Mouse (Mus musculus): ENCODE data around the gene Sox21.

Gene Sox21

GRCm38 (mm10) chr14:118236886-118237289, at the start of gene Sox21:
Gene Sox21, minus strand, starts transcription at chr14:118237030.
- no peak for DNase-seq

DNA sequence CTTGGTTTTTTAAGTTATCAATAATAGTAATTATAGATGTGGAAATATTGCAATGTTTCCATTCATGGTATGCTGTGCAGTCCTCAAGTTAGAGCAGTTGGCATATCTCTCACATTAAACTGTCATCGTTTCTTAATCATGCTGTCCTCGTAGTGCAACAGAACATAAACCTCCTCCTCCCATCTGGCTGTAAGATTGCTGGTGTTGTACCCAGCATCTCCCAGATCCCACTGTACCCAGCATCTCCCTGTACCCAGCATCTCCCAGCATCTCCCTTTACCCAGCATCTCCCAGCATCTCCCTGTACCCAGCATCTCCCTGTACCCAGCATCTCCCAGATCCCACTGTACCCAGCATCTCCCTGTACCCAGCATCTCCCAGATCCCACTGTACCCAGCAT, 49.3 kb upstream of the Sox21 start:
- DNase-seq, result no peak

- DNase-seq, result peak; percentile 73
Measured at GRCm38 (mm10) chr14:118282917-118283316, 46.1 kb upstream of the Sox21 start.

- no peak for DNase-seq
Measured at GRCm38 (mm10) chr14:118282272-118282671, 45.4 kb upstream of the Sox21 start.

DNA sequence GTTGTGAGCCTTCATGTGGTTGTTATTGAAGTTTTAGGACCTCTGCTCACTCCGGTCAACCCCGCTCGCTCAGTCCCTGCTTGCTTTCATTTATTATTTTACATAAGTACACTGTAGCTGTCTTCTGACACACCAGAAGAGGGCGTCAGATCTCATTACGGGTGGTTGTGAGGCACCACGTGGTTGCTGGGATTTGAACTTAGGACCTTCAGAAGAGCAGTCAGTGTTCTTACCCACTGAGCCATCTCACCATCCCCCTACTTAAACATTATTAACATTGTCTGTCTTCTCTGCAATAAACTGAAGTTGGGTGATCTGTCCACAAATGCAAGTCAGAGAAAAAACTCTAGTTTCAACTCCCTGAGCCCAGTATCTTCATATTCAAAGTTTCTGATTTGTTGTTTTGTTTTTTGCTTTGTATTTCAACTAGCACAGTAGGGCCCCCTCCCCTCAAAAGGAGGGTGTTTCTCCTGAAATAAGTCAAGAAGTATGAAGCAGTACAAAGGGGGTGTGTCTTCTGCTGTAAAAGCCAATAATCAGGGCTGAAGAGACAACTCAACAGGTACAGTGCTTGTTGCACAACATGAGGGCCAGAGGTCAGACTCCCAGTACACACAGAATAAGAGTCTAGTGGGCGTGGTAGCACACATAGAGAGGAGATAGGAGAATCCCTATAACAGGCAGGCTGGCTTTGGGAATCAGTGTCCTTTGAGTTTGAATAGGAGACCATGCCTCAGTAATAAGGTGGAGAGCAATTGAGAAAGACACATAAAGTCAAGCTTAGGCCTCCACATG, 41.1 kb upstream of the Sox21 start:
- DNase-seq, result no peak

DNA sequence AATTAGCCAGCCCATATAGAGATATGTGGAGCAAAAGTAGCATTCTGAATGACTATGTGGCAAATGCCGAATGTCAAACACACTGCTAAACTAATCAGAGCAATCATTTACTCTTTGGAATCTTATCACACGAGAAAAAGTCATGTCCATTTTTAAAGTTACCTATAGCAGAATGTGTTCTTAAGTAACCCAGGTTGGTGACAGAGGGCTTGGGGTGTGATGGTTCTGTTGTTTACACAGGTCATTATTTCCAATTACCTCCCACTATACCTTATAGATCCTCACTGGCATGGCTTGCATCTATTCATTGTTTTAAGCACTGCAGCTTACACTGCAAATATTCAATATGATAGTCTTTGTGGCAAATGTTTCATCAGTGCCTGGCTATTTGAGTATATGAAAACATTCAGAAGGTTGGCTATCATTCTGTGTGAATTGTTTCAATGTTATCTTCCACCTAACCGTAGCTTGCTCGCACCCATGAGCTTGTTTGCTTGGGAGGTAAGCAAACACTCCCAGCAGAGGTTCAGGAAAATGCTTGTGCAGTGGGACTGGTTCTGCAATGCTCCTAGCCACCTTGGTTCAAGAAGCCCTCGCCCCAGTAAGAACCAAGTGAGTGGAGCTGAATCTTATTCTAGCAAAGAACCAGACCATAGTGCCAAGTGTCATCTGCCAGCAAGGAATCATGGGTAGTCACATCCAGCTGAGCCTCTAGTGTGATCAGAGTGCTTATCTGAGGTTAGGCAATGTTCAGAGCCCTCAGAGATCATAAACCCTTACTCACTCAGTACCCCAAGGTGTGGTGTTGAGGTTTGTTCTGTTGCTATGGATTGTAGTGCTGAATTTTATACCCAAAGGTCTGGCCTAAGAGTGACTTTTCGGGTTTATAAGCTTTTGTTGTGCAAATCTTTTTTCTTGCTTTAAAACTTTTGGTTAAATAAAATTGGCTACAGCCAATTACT, 36.0 kb upstream of the Sox21 start:
- DNase-seq, result no peak

DNA sequence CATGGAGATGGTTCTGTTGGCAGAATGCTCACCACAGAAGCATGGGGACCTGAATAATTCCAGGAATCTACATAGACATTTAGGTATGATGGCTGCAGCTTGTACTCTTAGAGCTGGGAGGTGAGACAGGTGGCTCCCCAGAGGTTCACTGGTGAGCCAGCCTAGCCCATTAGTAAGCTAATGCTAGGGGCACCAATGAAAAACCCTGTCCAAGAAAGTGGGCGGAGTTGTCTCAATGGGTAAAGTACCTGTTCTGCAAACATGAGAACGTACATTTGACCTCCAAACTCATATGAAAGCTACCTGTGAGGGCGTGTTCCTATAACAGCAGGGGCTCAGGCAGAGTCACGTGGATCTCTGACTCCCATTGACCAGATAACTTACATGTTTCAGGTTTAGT, 32.0 kb upstream of the Sox21 start:
- DNase-seq, result no peak

GRCm38 (mm10) chr14:118266660-118267059, 29.8 kb upstream of the Sox21 start, which contains the start of gene Gm9376:
Gene Gm9376, plus strand, starts transcription at chr14:118266960.
- no peak for DNase-seq

- DNase-seq, result no peak
Measured at GRCm38 (mm10) chr14:118253381-118253780, 16.6 kb upstream of the Sox21 start.

DNA sequence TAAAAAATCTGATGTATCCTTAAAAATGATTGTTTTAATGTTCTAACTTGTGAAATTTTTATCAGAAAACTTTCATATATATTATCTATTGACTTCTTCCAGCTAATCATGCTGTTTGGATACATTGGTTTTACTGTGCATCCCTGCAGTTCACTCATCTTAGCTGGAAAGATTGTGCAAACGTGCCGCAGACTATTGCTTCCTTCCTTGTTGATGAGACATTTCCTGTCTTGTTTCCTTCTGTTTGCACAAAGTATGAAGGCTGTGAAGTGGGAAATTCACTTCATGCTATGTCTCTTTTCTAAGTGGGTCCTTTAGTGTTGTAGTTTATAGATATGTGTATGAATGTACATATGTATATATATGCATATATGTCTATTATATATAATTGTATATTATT, 4.6 kb upstream of the Sox21 start:
- DNase-seq, result no peak

DNA sequence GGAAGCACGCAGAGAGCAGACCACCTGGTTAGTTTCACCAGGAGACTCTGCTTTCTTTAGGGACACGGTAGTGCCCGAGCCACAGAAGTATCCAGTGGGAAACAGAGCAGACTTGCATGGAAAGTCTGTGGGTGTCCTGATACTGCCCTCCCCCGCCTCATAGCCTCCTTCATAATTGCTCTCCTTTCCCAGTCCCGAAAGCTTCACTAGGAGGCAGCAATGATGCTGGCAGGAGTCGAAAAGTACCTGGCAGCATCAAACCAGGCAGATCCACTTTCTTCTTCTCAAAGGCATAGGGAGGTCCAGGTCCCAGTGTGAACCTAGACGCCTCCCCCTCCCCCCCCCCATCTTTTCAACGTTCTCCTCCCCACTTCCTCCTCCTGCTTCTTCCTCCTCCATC, 2.5 kb upstream of the Sox21 start:
- DNase-seq, result no peak

GRCm38 (mm10) chr14:118237786-118238185, 956 bp upstream of the Sox21 start:
- DNase-seq, result no peak

GRCm38 (mm10) chr14:118235973-118236885, 601 bp downstream of the Sox21 start:
- no peak for DNase-seq

GRCm38 (mm10) chr14:118235361-118235972, 1.4 kb downstream of the Sox21 start:
- DNase-seq, result no peak

GRCm38 (mm10) chr14:118234541-118235210, 2.2 kb downstream of the Sox21 start:
- DNase-seq, result no peak

GRCm38 (mm10) chr14:118233786-118234540, 2.9 kb downstream of the Sox21 start:
- no peak for DNase-seq

DNA sequence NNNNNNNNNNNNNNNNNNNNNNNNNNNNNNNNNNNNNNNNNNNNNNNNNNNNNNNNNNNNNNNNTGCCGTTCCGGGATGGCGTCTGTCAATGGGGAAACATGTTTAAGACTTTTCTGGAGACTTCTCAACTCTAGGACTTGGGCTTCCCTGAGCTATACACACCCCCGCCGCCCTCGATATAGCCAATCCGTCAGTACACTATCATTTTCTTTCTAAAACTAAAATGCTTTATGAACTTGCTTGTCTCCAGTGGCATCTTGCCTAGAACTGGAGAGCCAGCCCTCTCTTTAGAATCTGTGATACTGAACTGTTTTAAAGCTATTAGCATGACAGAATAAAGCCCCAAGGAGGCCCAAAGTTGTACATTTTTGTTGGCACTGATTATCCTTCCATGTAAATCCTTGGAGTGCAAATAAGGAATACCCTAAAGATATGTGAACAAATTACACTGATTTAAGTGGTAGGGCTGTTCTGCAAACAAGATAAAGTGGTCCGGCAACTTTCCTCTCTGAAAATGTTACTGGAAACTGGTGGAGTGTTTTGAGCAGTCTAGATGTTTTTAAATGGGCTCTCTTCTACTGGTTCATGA, 4.4 kb downstream of the Sox21 start:
- no peak for DNase-seq

DNA sequence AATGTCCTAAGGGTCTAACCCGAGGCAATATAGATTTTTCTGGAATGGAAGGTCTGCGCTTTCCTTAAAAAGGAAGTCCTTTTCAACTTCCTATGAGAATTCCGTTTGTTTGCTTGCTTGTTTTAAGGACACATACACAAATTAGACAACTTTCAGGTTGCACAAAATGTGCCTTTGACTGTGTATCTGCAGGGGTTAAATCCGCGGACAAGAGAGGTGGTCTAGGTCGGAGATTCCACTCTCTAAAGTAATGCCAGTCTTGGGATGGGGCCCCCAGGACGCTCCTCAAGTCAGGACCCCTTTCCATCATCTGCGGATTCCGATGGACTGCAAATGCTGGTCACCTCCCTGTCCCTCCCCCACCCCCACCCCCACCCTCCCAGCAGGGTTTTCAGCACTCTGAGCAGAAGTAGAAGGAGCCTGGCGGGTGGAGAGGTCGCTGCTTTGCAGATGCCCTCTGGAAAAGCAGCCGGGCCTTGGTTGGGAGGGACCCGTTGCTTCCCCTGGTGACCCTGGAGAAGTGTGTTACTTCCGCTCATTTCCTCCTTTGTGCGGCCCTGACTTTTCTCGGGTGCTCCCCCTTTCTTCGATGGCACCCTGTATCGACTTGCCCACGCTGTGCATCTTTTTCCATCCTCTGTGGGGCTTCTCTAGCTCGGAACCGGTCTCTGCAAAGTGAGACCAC, 10.2 kb downstream of the Sox21 start:
- no peak for DNase-seq

DNA sequence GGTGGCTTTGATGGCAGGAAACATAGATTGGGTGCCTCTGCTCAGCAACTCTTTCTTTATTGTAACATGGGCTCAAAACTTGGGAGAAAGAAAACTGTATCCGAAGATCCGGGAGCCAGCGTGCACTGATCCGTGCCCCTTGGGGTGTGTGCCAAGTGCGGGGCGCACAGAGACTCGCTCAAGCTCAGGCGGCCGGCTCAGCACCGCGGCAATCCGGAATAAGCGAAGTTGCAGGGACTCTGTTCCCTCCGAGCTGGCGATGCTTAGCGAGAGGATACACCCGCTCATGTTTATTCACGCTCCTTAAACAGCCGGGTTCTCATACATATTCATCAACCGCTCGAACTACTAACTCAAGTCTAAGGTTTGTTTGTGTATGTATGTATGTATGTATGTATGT, 10.9 kb downstream of the Sox21 start:
- no peak for DNase-seq

All from kidney, adult 9 months (tissue).